Mouse (Mus musculus): ENCODE data around the gene Sept5.

The Sept5 gene

GRCm38 (mm10) chr16:18613301-18613700 lies 16.5 kb downstream of the Sept5 start:
- DNase-seq (ENCODE audit: low read depth) = no peak

- DNase-seq (ENCODE audit: low read depth) = no peak
Measured at GRCm38 (mm10) chr16:18611752-18612151, 18.0 kb downstream of the Sept5 start.

GRCm38 (mm10) chr16:18609099-18609498 lies 20.7 kb downstream of the Sept5 start:
- no peak for DNase-seq (ENCODE audit: low read depth)

- DNase-seq (ENCODE audit: low read depth) = no peak
Measured at GRCm38 (mm10) chr16:18608226-18608625, 21.5 kb downstream of the Sept5 start.

- DNase-seq (ENCODE audit: low read depth) = no peak
Measured at GRCm38 (mm10) chr16:18605705-18606104, 24.0 kb downstream of the Sept5 start.

- DNase-seq (ENCODE audit: low read depth) = no peak
Measured at GRCm38 (mm10) chr16:18604267-18604701, 25.5 kb downstream of the Sept5 start.

GRCm38 (mm10) chr16:18601447-18601846 lies 28.3 kb downstream of the Sept5 start:
- no peak for DNase-seq (ENCODE audit: low read depth)

- no peak for DNase-seq (ENCODE audit: low read depth)
Measured at GRCm38 (mm10) chr16:18598006-18598405, 31.7 kb downstream of the Sept5 start.

GRCm38 (mm10) chr16:18596255-18596654 lies 33.5 kb downstream of the Sept5 start:
- DNase-seq (ENCODE audit: low read depth) = no peak

- DNase-seq (ENCODE audit: low read depth) = peak; percentile 12
Measured at GRCm38 (mm10) chr16:18593930-18594329, 35.8 kb downstream of the Sept5 start.

- DNase-seq (ENCODE audit: low read depth) = no peak
Measured at GRCm38 (mm10) chr16:18591047-18592018, 38.4 kb downstream of the Sept5 start.

- DNase-seq (ENCODE audit: low read depth) = peak; percentile 37
Measured at GRCm38 (mm10) chr16:18589804-18590790, 39.7 kb downstream of the Sept5 start, which contains the start of gene Tbx1. Tbx1 (minus strand) TSS chr16:18590671.

- DNase-seq (ENCODE audit: low read depth) = no peak
Measured at GRCm38 (mm10) chr16:18589080-18589621, 40.6 kb downstream of the Sept5 start.

GRCm38 (mm10) chr16:18588738-18589055 lies 41.1 kb downstream of the Sept5 start:
- DNase-seq (ENCODE audit: low read depth) = no peak

- DNase-seq (ENCODE audit: low read depth) = no peak
Measured at GRCm38 (mm10) chr16:18587847-18588737, 41.7 kb downstream of the Sept5 start.

- no peak for DNase-seq (ENCODE audit: low read depth)
Measured at GRCm38 (mm10) chr16:18586906-18587546, 42.7 kb downstream of the Sept5 start.

GRCm38 (mm10) chr16:18586076-18586905 lies 43.5 kb downstream of the Sept5 start:
- DNase-seq (ENCODE audit: low read depth) = no peak

GRCm38 (mm10) chr16:18585676-18586075 lies 44.1 kb downstream of the Sept5 start:
- DNase-seq (ENCODE audit: low read depth) = no peak

- no peak for DNase-seq (ENCODE audit: low read depth)
Measured at GRCm38 (mm10) chr16:18584901-18585510, 44.7 kb downstream of the Sept5 start.

Measured in 416B (cell line).